Mouse (Mus musculus) heart, embryonic 11.5 days (tissue): ENCODE data around the gene Mycl. TPM values are rescaled to one million over a fixed set of nuclear protein-coding genes. Genes with fewer than 3 reads are reported as not detected.
A peak's percentile ranks its signal among the peaks of the same experiment; 100 is the strongest.

Source experiments
- ATAC-seq: fragments of 200-750 bp; cut with Nextera tagmentation; replicated peaks from 2 replicates; pipeline ENCODE4 v1.8.0; 2017; ENCODE audit warnings: moderate library complexity; ENCODE audit not compliant: insufficient number of reproducible peaks, low FRiP score, low TSS enrichment
- H3K27ac ChIP-seq: fragments of 300-500 bp; sonication (generic); 2 replicates; pipeline ENCODE4 v1.5.1; 2014; ENCODE audit warnings: mild to moderate bottlenecking, low read depth, low read length
- H3K27me3 ChIP-seq: fragments of 300-500 bp; sonication (generic); 2 replicates; pipeline ENCODE4 v1.6.1; 2014; ENCODE audit warnings: mild to moderate bottlenecking, low read length, mixed read lengths; ENCODE audit not compliant: control insufficient read depth, insufficient read depth
- H3K36me3 ChIP-seq: fragments of 300-500 bp; sonication (generic); 2 replicates; pipeline ENCODE4 v1.6.1; 2014; ENCODE audit warnings: mild to moderate bottlenecking, low read length, moderate library complexity, mixed read lengths; ENCODE audit not compliant: control insufficient read depth, insufficient read depth
- H3K4me1 ChIP-seq: fragments of 300-500 bp; sonication (generic); 2 replicates; pipeline ENCODE4 v1.6.1; 2014; ENCODE audit warnings: low read length; ENCODE audit not compliant: control insufficient read depth, insufficient read depth
- H3K4me2 ChIP-seq: fragments of 300-500 bp; sonication (generic); 2 replicates; pipeline ENCODE4 v1.6.1; 2014; ENCODE audit warnings: mild to moderate bottlenecking, moderate library complexity
- H3K4me3 ChIP-seq: fragments of 300-500 bp; sonication (generic); 2 replicates; pipeline ENCODE4 v1.5.1; 2014; ENCODE audit warnings: low read depth, low read length
- H3K9ac ChIP-seq: fragments of 300-500 bp; sonication (generic); 2 replicates; pipeline ENCODE4 v1.6.1; 2014; ENCODE audit warnings: mild to moderate bottlenecking, low read depth, low read length, moderate library complexity
- H3K9me3 ChIP-seq: fragments of 300-500 bp; sonication (generic); replicated peaks from 2 replicates; pipeline ENCODE4 v1.6.1; 2016; ENCODE audit warnings: low read length; ENCODE audit not compliant: control insufficient read depth
- WGBS: fragments of 180-500 bp; shearing (Covaris S2); extraction: QIAGEN DNeasy Blood & Tissue Kit; methylation state at CpG from one replicate; pipeline ENCODE4 v1.1.7; 2014; ENCODE audit not compliant: insufficient replicate concordance; 5-methylcytosine and 5-hydroxymethylcytosine counted together
- polyA plus RNA-seq: library from polyadenylated mRNA; unstranded; fragments of >200 nt; fragmentation: Nextera tagmentation; extraction: Ambion mirVana; gene quantifications from 2 replicates; pipeline ENCODE4 v1.2.1, GENCODE M21; 2014

Mycl gene
- polyA plus RNA-seq, 1 experiment from 2014 or later = 1.8 TPM

DNA sequence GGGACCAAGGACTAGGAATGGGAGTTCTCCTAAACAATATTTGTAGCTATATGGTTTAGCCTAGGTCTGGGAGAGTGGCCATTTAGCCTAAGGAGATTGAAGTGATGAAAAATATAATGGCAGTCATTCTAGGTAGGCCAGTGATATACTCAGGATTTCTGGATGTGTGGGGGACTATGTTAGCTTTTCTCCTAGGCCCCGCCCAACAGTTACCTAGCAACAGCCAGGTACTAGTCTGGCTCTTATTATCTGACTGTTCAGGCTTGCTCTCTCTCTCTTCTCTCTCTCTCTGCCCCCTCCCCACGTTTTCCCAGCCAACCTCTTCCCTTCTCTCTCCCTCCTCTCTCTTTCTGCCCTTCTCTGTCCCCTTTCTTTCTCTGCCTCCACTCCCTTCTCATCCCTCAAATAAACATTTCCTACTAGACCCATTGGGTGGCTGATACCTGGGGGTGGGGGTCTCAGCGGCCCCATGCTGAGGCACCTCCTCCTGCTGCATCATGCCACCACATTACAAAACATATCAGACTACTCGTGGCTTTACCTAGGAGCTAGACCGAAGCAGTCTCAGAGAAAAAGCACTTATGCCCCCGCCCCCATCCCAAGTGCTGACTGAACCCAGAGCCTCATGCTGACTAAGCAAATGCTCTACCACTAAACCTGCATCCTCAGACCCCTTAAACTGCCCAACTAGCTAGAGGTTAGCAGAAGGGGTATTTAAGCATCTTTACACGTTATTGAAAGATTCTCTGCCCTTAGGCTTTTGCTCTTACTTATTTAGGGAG is 19.2 kb downstream of the Mycl start:
- peaks cover 19% of the 10 kb centered on the region for H3K4me1 ChIP-seq
- H3K9me3 ChIP-seq = no peaks in the 10 kb centered on the region
- ATAC-seq = no peak
- no peak overlapping the region for H3K27ac ChIP-seq
- H3K4me3 ChIP-seq = no peak overlapping the region
- 27% methylated on average over 7 of the region's 7 CpGs for WGBS
- no peaks in the 10 kb centered on the region for H3K27me3 ChIP-seq
- no peaks in the 10 kb centered on the region for H3K36me3 ChIP-seq
- no peak overlapping the region for H3K4me2 ChIP-seq
- no peak overlapping the region for H3K9ac ChIP-seq

DNA sequence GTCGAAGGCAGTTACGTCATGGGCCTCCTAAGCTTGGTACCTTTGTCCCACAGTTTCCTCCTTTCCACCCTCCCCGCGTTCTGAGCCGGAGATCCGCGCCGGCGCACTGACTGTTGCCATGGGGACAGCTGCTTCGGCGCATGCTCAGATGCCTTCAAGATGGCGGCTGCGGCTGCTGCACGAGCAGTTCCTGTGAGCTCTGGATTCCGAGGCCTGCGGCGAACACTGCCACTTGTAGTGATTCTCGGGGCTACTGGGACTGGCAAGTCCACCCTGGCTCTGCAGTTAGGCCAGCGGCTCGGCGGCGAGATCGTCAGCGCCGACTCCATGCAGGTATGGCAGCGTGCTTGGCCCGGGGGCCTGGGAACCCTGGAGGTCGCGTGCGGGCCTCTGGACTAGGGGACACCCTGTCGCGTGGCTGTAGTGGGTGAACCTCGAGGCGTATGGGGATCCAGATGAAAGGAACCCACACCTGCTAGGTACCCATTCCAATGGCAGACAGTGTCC is 21.1 kb downstream of the Mycl start, which contains the start of gene Trit1:
Gene Trit1 (plus strand): TSS at position 147 of the 507 bp plus-strand sequence.
- no peaks in the 10 kb centered on the region for H3K9me3 ChIP-seq
- whole genome bisulfite sequencing = under 1% methylated on average over 34 of the region's 34 CpGs
- H3K4me1 ChIP-seq = peaks cover 19% of the 10 kb centered on the region
- peak within 1 kb of the TSS; percentile 90 for H3K4me2 ChIP-seq
- H3K36me3 ChIP-seq = no peaks in the 10 kb centered on the region
- no peaks in the 10 kb centered on the region for H3K27me3 ChIP-seq
- ATAC-seq = peak; percentile 85
- peak within 1 kb of the TSS; percentile 89 for H3K4me3 ChIP-seq
- peak within 1 kb of the TSS; percentile 93 for H3K9ac ChIP-seq
- H3K27ac ChIP-seq = peak within 1 kb of the TSS; percentile 82

DNA sequence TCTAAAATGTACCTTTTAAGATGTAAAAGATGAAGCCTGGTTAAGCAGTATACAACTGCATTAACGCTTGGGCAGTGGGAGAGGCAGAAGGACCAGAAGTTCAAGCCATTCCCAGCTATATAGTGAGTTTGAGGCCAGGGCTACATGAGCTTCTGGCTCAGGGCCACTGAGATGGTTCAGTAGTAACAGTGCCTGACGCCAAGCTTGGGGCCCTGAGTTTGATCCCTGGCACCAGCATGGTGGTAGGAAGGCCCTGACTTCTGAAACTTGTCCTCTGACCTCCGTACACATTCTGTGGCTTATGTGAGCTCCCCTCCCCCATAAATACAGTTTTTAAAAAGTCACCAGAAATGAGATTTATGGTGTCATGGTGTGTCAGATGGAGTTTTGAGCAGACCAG is 26.1 kb downstream of the Mycl start:
- Histone ChIP-seq H3K27ac (no peak overlapping the region), H3K27me3 (no peaks in the 10 kb centered on the region), H3K4me2 (no peak overlapping the region), H3K4me1 (peaks cover 20% of the 10 kb centered on the region), H3K36me3 (0 out of 2 replicates have a peak, but pooled peaks cover 2% of the 10 kb centered on the region), H3K4me3 (no peak overlapping the region), H3K9ac (no peak overlapping the region), H3K9me3 (no peaks in the 10 kb centered on the region)
- no peak for ATAC-seq
- 89% methylated on average over 3 of the region's 3 CpGs for WGBS

GRCm38 (mm10) chr4:123022896-123023295 is 27.4 kb downstream of the Mycl start:
- Histone ChIP-seq H3K36me3 (0 out of 2 replicates have a peak, but pooled peaks cover 2% of the 10 kb centered on the region), H3K4me1 (peaks cover 13% of the 10 kb centered on the region), H3K27me3 (no peaks in the 10 kb centered on the region), H3K4me3 (no peak overlapping the region), H3K4me2 (no peak overlapping the region), H3K9ac (no peak overlapping the region), H3K27ac (no peak overlapping the region), H3K9me3 (no peaks in the 10 kb centered on the region)
- WGBS = 70% methylated on average over 1 of the region's 1 CpGs
- no peak for ATAC-seq

DNA sequence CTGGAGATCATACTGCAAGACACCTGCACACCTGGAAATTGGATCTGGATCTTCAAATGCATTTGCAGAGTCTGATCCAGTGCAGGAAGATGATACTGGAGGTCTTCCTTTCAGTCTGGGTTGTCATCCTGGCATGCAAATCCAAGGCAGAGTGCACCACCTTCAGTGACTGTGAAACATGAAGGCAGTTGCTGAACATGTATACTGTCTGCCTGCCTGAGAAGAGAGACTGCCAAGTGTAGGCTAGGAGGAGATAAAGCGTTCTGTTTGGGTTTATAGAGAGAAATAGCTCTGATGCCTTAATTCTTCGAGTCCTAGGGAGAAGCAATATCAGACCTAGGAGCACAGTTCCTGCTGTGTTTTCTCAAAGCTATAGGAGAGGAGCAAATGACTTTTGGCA is 30.0 kb downstream of the Mycl start:
- no peak overlapping the region for H3K27ac ChIP-seq
- H3K4me1 ChIP-seq = peaks cover 5% of the 10 kb centered on the region; the same call in 1 of the 2 replicates
- H3K9ac ChIP-seq = no peak overlapping the region
- no peak for ATAC-seq
- 0 out of 2 replicates have a peak, but pooled peaks cover 2% of the 10 kb centered on the region for H3K36me3 ChIP-seq
- no peaks in the 10 kb centered on the region for H3K9me3 ChIP-seq
- no peaks in the 10 kb centered on the region for H3K27me3 ChIP-seq
- H3K4me2 ChIP-seq = no peak overlapping the region
- no peak overlapping the region for H3K4me3 ChIP-seq
- WGBS = 74% methylated on average over 2 of the region's 2 CpGs

GRCm38 (mm10) chr4:123026161-123026560 is 30.7 kb downstream of the Mycl start:
- ATAC-seq = no peak
- no peaks in the 10 kb centered on the region for H3K9me3 ChIP-seq
- peaks cover 5% of the 10 kb centered on the region; the same call in 1 of the 2 replicates for H3K4me1 ChIP-seq
- no peaks in the 10 kb centered on the region for H3K27me3 ChIP-seq
- H3K9ac ChIP-seq = no peak overlapping the region
- H3K27ac ChIP-seq = no peak overlapping the region
- H3K4me2 ChIP-seq = no peak overlapping the region
- H3K36me3 ChIP-seq = 0 out of 2 replicates have a peak, but pooled peaks cover 2% of the 10 kb centered on the region
- H3K4me3 ChIP-seq = no peak overlapping the region
- 90% methylated on average over 13 of the region's 13 CpGs for WGBS

- 85% methylated on average over 4 of the region's 4 CpGs for WGBS
- H3K27ac ChIP-seq = no peak overlapping the region
- no peaks in the 10 kb centered on the region for H3K9me3 ChIP-seq
- H3K9ac ChIP-seq = no peak overlapping the region
- no peak for ATAC-seq
- peaks cover 5% of the 10 kb centered on the region; the same call in 1 of the 2 replicates for H3K4me1 ChIP-seq
- no peaks in the 10 kb centered on the region for H3K27me3 ChIP-seq
- H3K4me2 ChIP-seq = no peak overlapping the region
- H3K4me3 ChIP-seq = no peak overlapping the region
- 0 out of 2 replicates have a peak, but pooled peaks cover 2% of the 10 kb centered on the region for H3K36me3 ChIP-seq
These were observed 31.1 kb downstream of the Mycl start for GRCm38 (mm10) chr4:123026597-123026996.

- H3K27me3 ChIP-seq = no peaks in the 10 kb centered on the region
- H3K4me1 ChIP-seq = peaks cover 10% of the 10 kb centered on the region; the same call in 1 of the 2 replicates
- no peak overlapping the region for H3K9ac ChIP-seq
- no peak overlapping the region for H3K4me2 ChIP-seq
- 85% methylated on average over 2 of the region's 2 CpGs for WGBS
- H3K9me3 ChIP-seq = no peaks in the 10 kb centered on the region
- ATAC-seq = no peak
- peaks cover 5% of the 10 kb centered on the region for H3K36me3 ChIP-seq
- H3K27ac ChIP-seq = no peak overlapping the region
- H3K4me3 ChIP-seq = no peak overlapping the region
These were observed 39.4 kb downstream of the Mycl start for GRCm38 (mm10) chr4:123034841-123035240.
